Mouse (Mus musculus) brain, embryonic 14.5 days (tissue): ENCODE data around the gene Nxn.

Experiments
- CTCF ChIP-seq: fragments of 200-500 bp; IDR thresholded peaks from 2 replicates; pipeline ENCODE4 v1.5.1; 2012; ENCODE audit warnings: inconsistent platforms, mild to moderate bottlenecking, moderate library complexity, borderline replicate concordance; ENCODE audit not compliant: insufficient read depth, insufficient read length; ENCODE audit errors: extremely low read depth
- POLR2A ChIP-seq: fragments of 200-500 bp; IDR thresholded peaks from 2 replicates; pipeline ENCODE4 v1.6.1; 2012; ENCODE audit warnings: mild to moderate bottlenecking, inconsistent platforms, borderline replicate concordance; ENCODE audit not compliant: poor library complexity, insufficient read depth, insufficient read length, severe bottlenecking; ENCODE audit errors: extremely low read depth

DNA sequence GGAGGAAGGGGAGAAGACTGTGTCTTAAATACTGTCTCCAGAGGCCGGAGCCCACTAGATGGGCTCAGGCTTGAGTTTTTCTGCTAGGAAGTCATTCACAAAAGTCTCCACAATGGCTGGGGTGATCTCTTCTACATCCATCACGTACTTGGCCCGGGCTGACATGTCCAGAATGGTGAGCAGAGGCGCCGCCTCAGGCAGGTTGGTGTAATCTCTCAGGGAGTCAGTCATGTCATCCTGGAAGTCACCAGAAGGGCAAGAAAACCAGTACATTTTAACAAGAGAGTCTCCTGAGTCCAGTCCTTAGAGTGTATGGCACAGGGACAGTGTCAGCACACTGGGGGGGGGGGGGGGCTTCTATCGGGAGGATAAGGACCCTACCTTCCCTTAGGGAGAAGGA is 140.4 kb downstream of the Nxn start:
- TF ChIP-seq CTCF: no peak
- no peak for TF ChIP-seq POLR2A
